Mouse (Mus musculus) liver, embryonic 14 days (tissue): ENCODE data around the gene Cyp2t4. TPM values are rescaled to one million over a fixed set of nuclear protein-coding genes. Genes with fewer than 3 reads are reported as not detected.

Experiments used
- polyA plus RNA-seq: library from polyadenylated mRNA; depleted of rRNA; stranded (reverse); fragments of >200 nt; gene quantifications from 2 replicates; pipeline ENCODE4 v1.2.3, GENCODE M21; 2012; rRNA removed

The Cyp2t4 gene
- polyA plus RNA-seq: not detected in 2 replicates

GRCm38 (mm10) chr7:27153205-27153764 lies at the start of gene Cyp2t4:
TSS of gene Cyp2t4 (plus strand) at chr7:27153714.

GRCm38 (mm10) chr7:27119676-27120075 lies 33.8 kb upstream of the Cyp2t4 start, which contains the start of gene Cyp2f2:
TSS of gene Cyp2f2 (plus strand) at chr7:27119909.

GRCm38 (mm10) chr7:27166614-27167474 lies 13.3 kb downstream of the Cyp2t4 start, which contains the start of gene Egln2:
TSS of gene Egln2 (minus strand) at chr7:27166802.

GRCm38 (mm10) chr7:27178324-27179216 lies 25.1 kb downstream of the Cyp2t4 start, which contains the start of gene Rab4b:
TSS of gene Rab4b (minus strand) at chr7:27178896.

GRCm38 (mm10) chr7:27180837-27181695 lies 27.6 kb downstream of the Cyp2t4 start, which contains the start of the genes Gm21983 and Mia:
TSS of gene Gm21983 (minus strand) at chr7:27181086.
TSS of gene Mia (minus strand) at chr7:27181157.

GRCm38 (mm10) chr7:27195681-27196611 lies 42.4 kb downstream of the Cyp2t4 start, which contains the start of the genes BC024978 and Snrpa:
TSS of gene BC024978 (plus strand) at chr7:27195781.
TSS of gene Snrpa (minus strand) at chr7:27196271.

Other genes with a start within 250 kb of the Cyp2t4 start
- gene Cyp2a22, start 214.3 kb upstream of the Cyp2t4 start, polyA plus RNA-seq: 0.40 and 0.50 TPM in 2 replicates
- gene Cyp2a12, start 124.6 kb upstream of the Cyp2t4 start, polyA plus RNA-seq: 1.6 and 2.0 TPM in 2 replicates
- gene Cyp2f2, start 33.8 kb upstream of the Cyp2t4 start, polyA plus RNA-seq: 0.06 and 0.10 TPM in 2 replicates
- 20.7 and 22.5 TPM in 2 replicates for gene Egln2, start 13.1 kb downstream of the Cyp2t4 start, polyA plus RNA-seq
- gene Rab4b, start 25.2 kb downstream of the Cyp2t4 start, polyA plus RNA-seq: 14.7 and 15.5 TPM in 2 replicates
- 0.08 TPM in 1 of 2 replicates, not detected in the other for gene Gm21983, start 27.4 kb downstream of the Cyp2t4 start, polyA plus RNA-seq
- gene Mia, start 27.4 kb downstream of the Cyp2t4 start, polyA plus RNA-seq: 0.12 and 0.54 TPM in 2 replicates
- gene BC024978, start 42.1 kb downstream of the Cyp2t4 start, polyA plus RNA-seq: 1.6 and 2.1 TPM in 2 replicates
- 95.8 and 103 TPM in 2 replicates for gene Snrpa, start 42.6 kb downstream of the Cyp2t4 start, polyA plus RNA-seq
- 1.8 and 2.1 TPM in 2 replicates for gene Itpkc, start 74.9 kb downstream of the Cyp2t4 start, polyA plus RNA-seq
- gene Coq8b, start 79.3 kb downstream of the Cyp2t4 start, polyA plus RNA-seq: 8.3 and 9.1 TPM in 2 replicates
- gene Numbl, start 104.7 kb downstream of the Cyp2t4 start, polyA plus RNA-seq: 1.4 and 2.1 TPM in 2 replicates
- 4.1 and 4.5 TPM in 2 replicates for gene Ltbp4, start 184.0 kb downstream of the Cyp2t4 start, polyA plus RNA-seq
- 16.5 and 19.7 TPM in 2 replicates for gene Shkbp1, start 202.3 kb downstream of the Cyp2t4 start, polyA plus RNA-seq
- 0.16 TPM in 1 of 2 replicates, not detected in the other for gene Gm20479, start 203.7 kb downstream of the Cyp2t4 start, polyA plus RNA-seq